Mouse (Mus musculus) limb, embryonic 14.5 days (tissue): ENCODE measurements around the gene Gh. TPM values are rescaled to one million over a fixed set of nuclear protein-coding genes. Genes with fewer than 3 reads are reported as not detected.

Experiments used
- ATAC-seq: fragments of 200-750 bp; cut with Nextera tagmentation; 2 replicates; pipeline ENCODE4 v1.8.0; 2017; ENCODE audit warnings: low read depth, moderate number of reproducible peaks, moderate TSS enrichment; ENCODE audit not compliant: low FRiP score
- DNase-seq: peaks from one replicate; pipeline ENCODE4 v3.0.0-alpha.2; 2015; ENCODE audit warnings: low spot score
- H3K27ac ChIP-seq: fragments of 300-500 bp; sonication (generic); replicated peaks from 2 replicates; pipeline ENCODE4 v1.5.1; 2014; ENCODE audit warnings: low read depth, mild to moderate bottlenecking, low read length, moderate library complexity, mixed read lengths
- H3K27me3 ChIP-seq: fragments of 300-500 bp; sonication (generic); 2 replicates; pipeline ENCODE4 v1.6.1; 2014; ENCODE audit warnings: low read length, mixed read lengths; ENCODE audit not compliant: control insufficient read depth, insufficient read depth
- H3K36me3 ChIP-seq: fragments of 300-500 bp; sonication (generic); 2 replicates; pipeline ENCODE4 v1.6.1; 2014; ENCODE audit warnings: mild to moderate bottlenecking, low read length, moderate library complexity, mixed read lengths; ENCODE audit not compliant: control insufficient read depth, insufficient read depth
- H3K4me1 ChIP-seq: fragments of 300-500 bp; sonication (generic); 2 replicates; pipeline ENCODE4 v1.6.1; 2014; ENCODE audit warnings: antibody characterized with exemption, low read length, mixed read lengths; ENCODE audit not compliant: control insufficient read depth, insufficient read depth
- H3K4me2 ChIP-seq: fragments of 300-500 bp; sonication (generic); replicated peaks from 2 replicates; pipeline ENCODE4 v1.6.1; 2014; ENCODE audit warnings: low read depth, mild to moderate bottlenecking, low read length, moderate library complexity; ENCODE audit not compliant: severe bottlenecking
- H3K4me3 ChIP-seq: fragments of 300-500 bp; sonication (generic); replicated peaks from 2 replicates; pipeline ENCODE4 v1.5.1; 2014; ENCODE audit warnings: low read length
- H3K9ac ChIP-seq: fragments of 300-500 bp; sonication (generic); 2 replicates; pipeline ENCODE4 v1.6.1; 2014; ENCODE audit warnings: mild to moderate bottlenecking, low read depth, low read length, moderate library complexity; ENCODE audit not compliant: severe bottlenecking
- H3K9me3 ChIP-seq: fragments of 300-500 bp; sonication (generic); 2 replicates; pipeline ENCODE4 v1.6.1; 2016; ENCODE audit warnings: low read length; ENCODE audit not compliant: control insufficient read depth
- POLR2A ChIP-seq: fragments of 200-500 bp; IDR thresholded peaks from 2 replicates; pipeline ENCODE4 v1.8.0; 2012; ENCODE audit warnings: inconsistent platforms, mild to moderate bottlenecking, moderate library complexity, borderline replicate concordance; ENCODE audit not compliant: insufficient read depth, insufficient read length; ENCODE audit errors: extremely low read depth
- WGBS: fragments of 180-500 bp; shearing (Covaris S2); extraction: QIAGEN DNeasy Blood & Tissue Kit; methylation state at CpG from one replicate; pipeline ENCODE4 v1.1.7; 2014; 5-methylcytosine and 5-hydroxymethylcytosine counted together
- polyA plus RNA-seq, 2 experiments: library from polyadenylated mRNA; depleted of rRNA in 1 of 2; stranded (reverse) in 1 of 2; unstranded in 1 of 2; fragments of >200 nt; fragmentation: Nextera tagmentation in 1 of 2; extraction: Ambion mirVana in 1 of 2; gene quantifications; 2 replicates each; pipeline versions ENCODE4 v1.2.1 to v1.2.3; 2012 to 2014

Gh gene
- polyA plus RNA-seq, 2 experiments = not detected

GRCm38 (mm10) chr11:106286987-106287386, 14.7 kb downstream of the Gh start:
- H3K27ac ChIP-seq = peak overlapping the region; percentile 79
- no peaks in the 10 kb centered on the region for H3K27me3 ChIP-seq
- DNase-seq (peak; percentile 70), ATAC-seq (no peak)
- TF ChIP-seq POLR2A = no peak
- H3K9me3 ChIP-seq = no peaks in the 10 kb centered on the region
- H3K36me3 ChIP-seq = no peaks in the 10 kb centered on the region
- no peak overlapping the region for H3K9ac ChIP-seq
- no peak overlapping the region for H3K4me3 ChIP-seq
- 54% methylated on average over 11 of the region's 11 CpGs for WGBS
- 0 out of 2 replicates have a peak, but pooled peaks cover 7% of the 10 kb centered on the region for H3K4me1 ChIP-seq
- no peak overlapping the region for H3K4me2 ChIP-seq

GRCm38 (mm10) chr11:106286206-106286605, 15.5 kb downstream of the Gh start:
- H3K36me3 ChIP-seq = no peaks in the 10 kb centered on the region
- H3K27me3 ChIP-seq = no peaks in the 10 kb centered on the region
- H3K9ac ChIP-seq = no peak overlapping the region
- no peak overlapping the region for H3K4me2 ChIP-seq
- H3K9me3 ChIP-seq = no peaks in the 10 kb centered on the region
- ATAC-seq (no peak), DNase-seq (no peak)
- no peak for TF ChIP-seq POLR2A
- WGBS = 79% methylated on average over 7 of the region's 7 CpGs
- H3K27ac ChIP-seq = no peak overlapping the region
- H3K4me1 ChIP-seq = 0 out of 2 replicates have a peak, but pooled peaks cover 7% of the 10 kb centered on the region
- no peak overlapping the region for H3K4me3 ChIP-seq

GRCm38 (mm10) chr11:106284126-106284525, 17.5 kb downstream of the Gh start:
- TF ChIP-seq POLR2A = no peak
- H3K36me3 ChIP-seq = no peaks in the 10 kb centered on the region
- H3K4me3 ChIP-seq = no peak overlapping the region
- DNase-seq (no peak), ATAC-seq (no peak)
- H3K27me3 ChIP-seq = no peaks in the 10 kb centered on the region
- 75% methylated on average over 8 of the region's 8 CpGs for WGBS
- H3K9ac ChIP-seq = no peak overlapping the region
- H3K27ac ChIP-seq = no peak overlapping the region
- no peaks in the 10 kb centered on the region for H3K9me3 ChIP-seq
- no peak overlapping the region for H3K4me2 ChIP-seq
- H3K4me1 ChIP-seq = 0 out of 2 replicates have a peak, but pooled peaks cover 7% of the 10 kb centered on the region

GRCm38 (mm10) chr11:106283371-106283770, 18.3 kb downstream of the Gh start:
- Histone ChIP-seq H3K9ac (no peak overlapping the region), H3K4me2 (no peak overlapping the region), H3K4me1 (0 out of 2 replicates have a peak, but pooled peaks cover 7% of the 10 kb centered on the region), H3K36me3 (no peaks in the 10 kb centered on the region), H3K27me3 (no peaks in the 10 kb centered on the region), H3K27ac (no peak overlapping the region), H3K9me3 (no peaks in the 10 kb centered on the region), H3K4me3 (no peak overlapping the region)
- no peak for TF ChIP-seq POLR2A
- no peak for DNase-seq
- WGBS = 73% methylated on average over 4 of the region's 4 CpGs
- no peak for ATAC-seq

GRCm38 (mm10) chr11:106282452-106282851, 19.2 kb downstream of the Gh start:
- H3K4me1 ChIP-seq = 0 out of 2 replicates have a peak, but pooled peaks cover 7% of the 10 kb centered on the region
- 82% methylated on average over 6 of the region's 6 CpGs for WGBS
- no peaks in the 10 kb centered on the region for H3K9me3 ChIP-seq
- no peak for TF ChIP-seq POLR2A
- no peak overlapping the region for H3K4me3 ChIP-seq
- H3K4me2 ChIP-seq = no peak overlapping the region
- no peak for DNase-seq
- no peak overlapping the region for H3K27ac ChIP-seq
- no peaks in the 10 kb centered on the region for H3K27me3 ChIP-seq
- ATAC-seq = no peak
- H3K9ac ChIP-seq = no peak overlapping the region
- H3K36me3 ChIP-seq = no peaks in the 10 kb centered on the region
